Mouse (Mus musculus): ENCODE data around the gene Ccnd1. TPM values are rescaled to one million over a fixed set of nuclear protein-coding genes. Genes with fewer than 3 reads are reported as not detected.

The Ccnd1 gene
- polyA plus RNA-seq, 1 experiment from 2014 or later = 238 TPM

GRCm38 (mm10) chr7:144936311-144936880 lies 3.3 kb downstream of the Ccnd1 start:
- H3K4me1 ChIP-seq = peaks cover 65% of the 10 kb centered on the region
- WGBS = 86% methylated on average over 4 of the region's 4 CpGs

DNA sequence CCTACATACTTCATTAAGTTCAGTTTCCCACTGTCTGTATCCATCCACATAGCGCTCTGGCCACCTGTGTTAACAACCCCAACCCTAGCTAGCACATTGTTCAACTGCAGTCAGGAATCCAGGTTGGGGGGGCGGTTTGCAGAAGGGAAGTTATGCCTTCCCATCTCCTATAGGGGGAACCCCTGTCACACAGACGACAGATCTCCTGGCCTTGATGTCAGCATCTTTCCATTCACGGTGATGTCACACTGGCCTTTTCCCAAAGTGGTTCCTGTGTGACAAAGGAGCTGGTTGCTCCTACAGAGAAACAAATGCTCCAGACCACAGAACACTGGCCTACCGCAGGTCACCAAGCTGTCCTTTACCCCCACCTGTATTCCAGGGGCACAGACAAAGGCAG lies 4.2 kb downstream of the Ccnd1 start:
- Histone ChIP-seq H3K36me3 (peaks cover 74% of the 10 kb centered on the region), H3K4me3 (no peak overlapping the region), H3K9me3 (replicated peaks) (no peaks in the 10 kb centered on the region), H3K4me1 (peaks cover 56% of the 10 kb centered on the region), H3K27ac (replicated peaks) (no peak overlapping the region), H3K27me3 (ENCODE audit: low read depth, poor library complexity, severe bottlenecking) (peaks cover 18% of the 10 kb centered on the region)
- DNase-seq (ENCODE audit: low spot score) = no peak
- 75% methylated on average over 5 of the region's 5 CpGs for WGBS

More at GRCm38 (mm10) chr7:144936311-144936880, 3.3 kb downstream of the Ccnd1 start:
- H3K27ac ChIP-seq (replicated peaks) = peak overlapping the region; percentile 98; the same call in 1 of the 2 replicates
- H3K9me3 ChIP-seq (replicated peaks) = no peaks in the 10 kb centered on the region
- peaks cover 66% of the 10 kb centered on the region for H3K36me3 ChIP-seq
- peaks cover 21% of the 10 kb centered on the region for H3K27me3 ChIP-seq (ENCODE audit: low read depth, poor library complexity, severe bottlenecking)
- H3K4me3 ChIP-seq = peak overlapping the region; percentile 83; the same call in 1 of the 2 replicates
- no peak for DNase-seq (ENCODE audit: low spot score)

DNA sequence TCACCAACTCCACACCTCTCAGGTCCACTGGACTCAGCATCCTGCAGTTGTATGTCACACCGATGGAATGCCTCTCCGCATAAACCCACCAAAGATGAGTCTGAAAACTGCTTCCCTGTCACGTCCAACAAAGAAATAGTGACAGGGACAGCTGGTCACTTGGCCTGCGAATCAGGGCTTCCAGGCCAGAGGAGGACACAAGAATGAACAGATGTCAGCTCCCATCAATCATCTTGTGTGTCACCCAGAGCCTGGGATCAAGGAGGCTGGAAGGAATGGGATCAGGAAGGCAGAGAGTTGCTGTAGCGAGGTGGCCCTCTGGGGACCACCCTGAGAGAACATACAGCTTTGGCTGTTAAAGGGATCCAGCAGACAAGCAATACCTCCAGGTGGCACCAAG lies 4.8 kb downstream of the Ccnd1 start:
- H3K36me3 ChIP-seq = peaks cover 80% of the 10 kb centered on the region
- no peak overlapping the region for H3K4me3 ChIP-seq
- no peak for DNase-seq (ENCODE audit: low spot score)
- H3K9me3 ChIP-seq (replicated peaks) = no peaks in the 10 kb centered on the region
- WGBS = 81% methylated on average over 5 of the region's 5 CpGs
- peaks cover 15% of the 10 kb centered on the region for H3K27me3 ChIP-seq (ENCODE audit: low read depth, poor library complexity, severe bottlenecking)
- H3K4me1 ChIP-seq = peaks cover 53% of the 10 kb centered on the region
- H3K27ac ChIP-seq (replicated peaks) = no peak overlapping the region

DNA sequence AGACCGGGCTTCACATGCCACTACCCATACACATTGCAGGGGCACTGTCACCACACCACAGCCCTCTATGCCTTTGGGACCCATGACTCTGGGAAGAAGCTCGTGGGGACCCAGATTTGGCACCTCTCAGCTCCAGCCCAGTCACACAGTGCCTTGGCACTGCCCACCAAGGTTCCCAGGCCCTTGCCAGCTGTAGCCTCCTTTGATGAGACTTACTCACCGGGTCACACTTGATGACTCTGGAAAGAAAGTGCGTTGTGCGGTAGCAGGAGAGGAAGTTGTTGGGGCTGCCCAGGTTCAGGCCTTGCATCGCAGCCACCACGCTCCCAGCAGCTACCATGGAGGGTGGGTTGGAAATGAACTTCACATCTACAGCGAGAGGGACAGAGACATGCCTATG lies 5.9 kb downstream of the Ccnd1 start:
- Histone ChIP-seq H3K9me3 (replicated peaks) (no peaks in the 10 kb centered on the region), H3K4me3 (no peak overlapping the region), H3K27ac (replicated peaks) (no peak overlapping the region), H3K36me3 (peaks cover 91% of the 10 kb centered on the region), H3K27me3 (ENCODE audit: low read depth, poor library complexity, severe bottlenecking) (peaks cover 9% of the 10 kb centered on the region), H3K4me1 (peaks cover 43% of the 10 kb centered on the region)
- 91% methylated on average over 8 of the region's 8 CpGs for WGBS
- DNase-seq (ENCODE audit: low spot score) = no peak

DNA sequence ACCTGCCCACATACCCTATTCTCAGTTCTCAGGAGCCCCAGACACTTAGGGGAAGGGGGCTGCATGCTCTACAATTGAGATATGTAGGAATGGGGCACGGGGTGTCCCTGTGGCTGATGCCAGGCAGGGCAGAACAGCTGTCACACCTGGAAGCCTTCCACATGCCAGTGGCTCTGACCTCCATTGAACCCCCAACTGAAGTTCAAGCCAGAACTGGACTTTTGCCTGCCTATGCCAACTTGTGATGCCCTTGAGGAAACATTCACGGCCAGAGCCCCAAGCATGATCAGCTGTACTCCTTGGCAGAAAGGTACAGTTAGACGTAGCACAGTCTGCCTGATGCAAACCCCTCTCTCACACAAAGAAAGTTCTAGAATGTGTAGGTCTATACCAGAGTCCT lies 6.4 kb downstream of the Ccnd1 start:
- Histone ChIP-seq H3K27ac (replicated peaks) (no peak overlapping the region), H3K9me3 (replicated peaks) (no peaks in the 10 kb centered on the region), H3K36me3 (peaks cover 92% of the 10 kb centered on the region), H3K4me3 (no peak overlapping the region), H3K4me1 (peaks cover 40% of the 10 kb centered on the region), H3K27me3 (ENCODE audit: low read depth, poor library complexity, severe bottlenecking) (peaks cover 6% of the 10 kb centered on the region; the same call in 1 of the 2 replicates)
- WGBS = 91% methylated on average over 3 of the region's 3 CpGs
- no peak for DNase-seq (ENCODE audit: low spot score)

DNA sequence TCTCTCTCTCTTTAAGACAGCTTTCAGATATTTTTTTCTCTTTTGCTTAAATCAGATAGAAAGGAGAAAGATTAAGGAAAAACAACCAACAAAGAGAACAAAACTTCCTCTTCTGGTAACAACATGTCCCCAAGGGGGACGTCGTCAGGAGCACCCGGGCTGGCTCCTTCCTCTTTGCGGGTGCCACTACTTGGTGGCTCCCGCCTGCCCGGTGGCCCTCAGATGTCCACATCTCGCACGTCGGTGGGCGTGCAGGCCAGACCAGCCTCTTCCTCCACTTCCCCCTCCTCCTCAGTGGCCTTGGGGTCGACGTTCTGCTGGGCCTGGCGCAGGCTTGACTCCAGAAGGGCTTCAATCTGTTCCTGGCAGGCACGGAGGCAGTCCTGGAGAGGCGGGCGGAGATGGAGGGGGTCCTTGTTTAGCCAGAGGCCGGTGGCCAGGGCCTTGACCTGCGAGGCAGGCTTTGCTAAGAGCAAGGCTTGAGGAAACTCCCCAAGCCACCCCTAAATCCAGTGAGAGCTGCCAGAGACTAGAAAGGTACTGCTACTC lies 7.3 kb downstream of the Ccnd1 start:
- no peak overlapping the region for H3K4me3 ChIP-seq
- WGBS = 83% methylated on average over 18 of the region's 18 CpGs
- no peak overlapping the region for H3K27ac ChIP-seq (replicated peaks)
- H3K4me1 ChIP-seq = peaks cover 36% of the 10 kb centered on the region
- DNase-seq (ENCODE audit: low spot score) = no peak
- H3K27me3 ChIP-seq (ENCODE audit: low read depth, poor library complexity, severe bottlenecking) = no peaks in the 10 kb centered on the region
- H3K9me3 ChIP-seq (replicated peaks) = no peaks in the 10 kb centered on the region
- H3K36me3 ChIP-seq = peaks cover 92% of the 10 kb centered on the region

GRCm38 (mm10) chr7:144931778-144932177 lies 7.9 kb downstream of the Ccnd1 start:
- no peak overlapping the region for H3K4me3 ChIP-seq
- H3K27ac ChIP-seq (replicated peaks) = no peak overlapping the region
- peaks cover 85% of the 10 kb centered on the region for H3K36me3 ChIP-seq
- H3K27me3 ChIP-seq (ENCODE audit: low read depth, poor library complexity, severe bottlenecking) = no peaks in the 10 kb centered on the region
- H3K4me1 ChIP-seq = peaks cover 36% of the 10 kb centered on the region
- no peaks in the 10 kb centered on the region for H3K9me3 ChIP-seq (replicated peaks)
- 24% methylated on average over 3 of the region's 3 CpGs for WGBS
- peak; percentile 52 for DNase-seq (ENCODE audit: low spot score)

DNA sequence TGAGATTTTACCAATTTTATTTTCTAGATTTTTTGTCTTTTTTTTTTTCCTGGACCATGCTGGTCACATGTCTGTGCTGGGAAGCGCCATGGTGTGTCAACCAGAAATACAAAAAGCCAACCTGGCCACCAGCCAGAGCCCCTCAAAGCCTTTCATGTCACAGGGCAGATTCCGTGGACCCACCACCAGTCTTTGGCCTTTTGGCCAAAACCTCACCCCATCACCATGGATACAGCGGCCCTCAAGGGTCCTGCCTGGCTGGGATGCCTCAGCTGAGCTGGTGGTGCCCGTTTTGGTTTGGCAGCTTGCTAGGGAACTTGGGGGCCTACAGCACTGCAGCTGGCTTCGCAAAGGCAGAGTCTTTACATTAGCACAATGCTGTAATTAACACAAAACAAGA lies 9.8 kb downstream of the Ccnd1 start:
- H3K36me3 ChIP-seq = peaks cover 67% of the 10 kb centered on the region
- H3K9me3 ChIP-seq (replicated peaks) = no peaks in the 10 kb centered on the region
- no peaks in the 10 kb centered on the region for H3K27me3 ChIP-seq (ENCODE audit: low read depth, poor library complexity, severe bottlenecking)
- peaks cover 18% of the 10 kb centered on the region for H3K4me1 ChIP-seq
- no peak for DNase-seq (ENCODE audit: low spot score)
- no peak overlapping the region for H3K27ac ChIP-seq (replicated peaks)
- WGBS = 76% methylated on average over 5 of the region's 5 CpGs
- H3K4me3 ChIP-seq = no peak overlapping the region

GRCm38 (mm10) chr7:144929506-144929905 lies 10.2 kb downstream of the Ccnd1 start:
- Histone ChIP-seq H3K4me3 (no peak overlapping the region), H3K4me1 (peaks cover 17% of the 10 kb centered on the region), H3K27ac (replicated peaks) (no peak overlapping the region), H3K27me3 (ENCODE audit: low read depth, poor library complexity, severe bottlenecking) (no peaks in the 10 kb centered on the region), H3K9me3 (replicated peaks) (no peaks in the 10 kb centered on the region), H3K36me3 (peaks cover 63% of the 10 kb centered on the region)
- no peak for DNase-seq (ENCODE audit: low spot score)
- 86% methylated on average over 8 of the region's 8 CpGs for WGBS

DNA sequence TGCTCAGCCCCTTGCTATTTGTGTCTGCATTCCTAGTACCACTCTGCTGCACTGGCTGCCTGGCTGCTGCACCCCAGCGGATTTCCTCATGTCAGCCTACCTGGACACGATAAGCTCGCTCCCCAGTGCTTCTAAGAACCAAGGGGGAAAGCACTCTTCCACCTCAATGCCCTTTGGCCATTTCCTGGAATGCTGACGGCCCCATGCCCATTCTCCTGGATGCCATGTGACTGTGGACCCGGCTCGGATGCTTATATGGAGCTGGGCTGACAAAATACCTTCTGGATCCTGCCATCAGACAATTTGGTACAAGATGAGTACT lies 10.9 kb downstream of the Ccnd1 start:
- Histone ChIP-seq H3K4me3 (no peak overlapping the region), H3K27me3 (ENCODE audit: low read depth, poor library complexity, severe bottlenecking) (no peaks in the 10 kb centered on the region), H3K9me3 (replicated peaks) (no peaks in the 10 kb centered on the region), H3K27ac (replicated peaks) (no peak overlapping the region), H3K36me3 (peaks cover 62% of the 10 kb centered on the region), H3K4me1 (peaks cover 15% of the 10 kb centered on the region)
- DNase-seq (ENCODE audit: low spot score) = no peak
- WGBS = 84% methylated on average over 6 of the region's 6 CpGs

- Histone ChIP-seq H3K27ac (replicated peaks) (peak overlapping the region; percentile 23; the same call in 1 of the 2 replicates), H3K4me1 (peaks cover 15% of the 10 kb centered on the region), H3K27me3 (ENCODE audit: low read depth, poor library complexity, severe bottlenecking) (no peaks in the 10 kb centered on the region), H3K9me3 (replicated peaks) (no peaks in the 10 kb centered on the region), H3K36me3 (peaks cover 61% of the 10 kb centered on the region), H3K4me3 (no peak overlapping the region)
- DNase-seq (ENCODE audit: low spot score) = no peak
- 77% methylated on average over 4 of the region's 4 CpGs for WGBS
Observed at GRCm38 (mm10) chr7:144928009-144928888, 11.5 kb downstream of the Ccnd1 start.

DNA sequence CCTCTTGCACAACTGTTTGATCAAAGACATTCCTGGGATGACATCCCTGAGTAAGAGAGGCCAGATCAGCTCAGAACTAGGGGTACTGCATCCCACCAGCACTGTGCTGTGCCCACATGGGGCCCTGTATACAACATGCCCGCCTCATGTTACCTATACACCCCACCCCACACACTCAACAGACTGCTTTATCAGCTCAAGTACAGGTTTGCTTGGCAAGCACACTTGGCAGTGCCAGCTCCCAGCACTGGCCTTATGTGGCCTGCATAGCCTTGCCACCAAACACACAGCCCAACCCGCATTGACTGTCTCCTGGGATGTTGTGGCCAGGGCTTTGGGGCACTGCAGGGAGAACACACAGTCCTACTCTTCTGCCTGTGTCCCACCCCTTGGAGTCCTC lies 12.1 kb downstream of the Ccnd1 start:
- no peak for DNase-seq (ENCODE audit: low spot score)
- 78% methylated on average over 2 of the region's 2 CpGs for WGBS
- Histone ChIP-seq H3K27me3 (ENCODE audit: low read depth, poor library complexity, severe bottlenecking) (no peaks in the 10 kb centered on the region), H3K4me3 (no peak overlapping the region), H3K9me3 (replicated peaks) (no peaks in the 10 kb centered on the region), H3K27ac (replicated peaks) (peak overlapping the region; percentile 19; the same call in 1 of the 2 replicates), H3K36me3 (peaks cover 56% of the 10 kb centered on the region), H3K4me1 (peaks cover 15% of the 10 kb centered on the region)

GRCm38 (mm10) chr7:144918823-144919222 lies 20.9 kb downstream of the Ccnd1 start:
- Histone ChIP-seq H3K27ac (replicated peaks) (no peak overlapping the region), H3K9me3 (replicated peaks) (no peaks in the 10 kb centered on the region), H3K4me3 (no peak overlapping the region), H3K4me1 (peaks cover 16% of the 10 kb centered on the region), H3K27me3 (ENCODE audit: low read depth, poor library complexity, severe bottlenecking) (no peaks in the 10 kb centered on the region), H3K36me3 (peaks cover 56% of the 10 kb centered on the region)
- DNase-seq (ENCODE audit: low spot score) = no peak
- WGBS = 82% methylated on average over 1 of the region's 1 CpGs
